Mouse (Mus musculus) small intestine, adult 2 months (tissue): Measurements from ENCODE around the gene Wfikkn2. TPM values are rescaled to one million over a fixed set of nuclear protein-coding genes. Genes with fewer than 3 reads are reported as not detected.
"Not testable (repeated sequence)": the region's sequence is repeated elsewhere in the genome, so short reads cannot be mapped to it uniquely, and the experiment has no call there.

ENCODE experiments used
- H3K27ac ChIP-seq: fragments of 200-500 bp; 2 replicates; pipeline ENCODE4 v1.5.1; 2012; ENCODE audit warnings: low read depth, low read length, control low read depth, inconsistent platforms; ENCODE audit not compliant: insufficient read depth
- H3K27me3 ChIP-seq: fragments of 200-500 bp; 2 replicates; pipeline ENCODE4 v1.6.1; 2012; ENCODE audit warnings: mild to moderate bottlenecking, moderate library complexity, low read length, inconsistent platforms; ENCODE audit not compliant: control insufficient read depth, insufficient read depth
- H3K36me3 ChIP-seq: fragments of 200-500 bp; 2 replicates; pipeline ENCODE4 v1.6.1; 2012; ENCODE audit warnings: mild to moderate bottlenecking, low read length, control low read depth, inconsistent platforms; ENCODE audit not compliant: control insufficient read depth, insufficient read depth
- H3K4me1 ChIP-seq: fragments of 200-500 bp; 2 replicates; pipeline ENCODE4 v1.6.1; 2012; ENCODE audit warnings: low read length, inconsistent platforms, mixed read lengths; ENCODE audit not compliant: control insufficient read depth, insufficient read depth, insufficient read length
- H3K4me3 ChIP-seq: fragments of 200-500 bp; 2 replicates; pipeline ENCODE4 v1.5.1; 2012; ENCODE audit warnings: low read depth, mild to moderate bottlenecking, control low read depth, inconsistent platforms, low read length, moderate library complexity
- CTCF ChIP-seq: fragments of 200-500 bp; IDR thresholded peaks from 2 replicates; pipeline ENCODE4 v1.5.1; 2012; ENCODE audit warnings: low read depth, mild to moderate bottlenecking, control low read depth, inconsistent platforms, low read length, moderate library complexity, mixed read lengths; ENCODE audit not compliant: insufficient replicate concordance, insufficient read length; ENCODE audit errors: extremely low read depth
- POLR2A ChIP-seq: fragments of 200-500 bp; IDR thresholded peaks from 2 replicates; pipeline ENCODE4 v1.6.1; 2012; ENCODE audit warnings: low read depth, mild to moderate bottlenecking, control low read depth, inconsistent platforms, low read length, moderate library complexity
- WGBS: fragments of 180-500 bp; shearing (Covaris S2); methylation state at CpG from one replicate; pipeline ENCODE4 v1.1.7; 2018; 5-methylcytosine and 5-hydroxymethylcytosine counted together
- polyA plus RNA-seq: library from polyadenylated mRNA; depleted of rRNA; stranded (reverse); fragments of >200 nt; gene quantifications from 2 replicates; pipeline ENCODE4 v1.2.3, GENCODE M21; 2012

Gene Wfikkn2
- polyA plus RNA-seq, 1 experiment, result 0.82 TPM

GRCm38 (mm10) chr11:94272960-94273927 is 27.4 kb upstream of the Wfikkn2 start:
- 76% methylated on average over 21 of the region's 21 CpGs for WGBS
- peak overlapping the region; percentile 76 for H3K27ac ChIP-seq

GRCm38 (mm10) chr11:94271015-94271414 is 25.2 kb upstream of the Wfikkn2 start:
- Histone ChIP-seq H3K27me3 (no peaks in the 10 kb centered on the region), H3K4me1 (peaks cover 17% of the 10 kb centered on the region; the same call in 1 of the 2 replicates), H3K27ac (no peak overlapping the region), H3K4me3 (no peak overlapping the region), H3K36me3 (no peaks in the 10 kb centered on the region)
- WGBS, result 88% methylated on average over 2 of the region's 2 CpGs
- TF ChIP-seq CTCF (no peak), POLR2A (no peak)

More at GRCm38 (mm10) chr11:94272960-94273927, 27.4 kb upstream of the Wfikkn2 start:
- H3K27me3 ChIP-seq, result no peaks in the 10 kb centered on the region
- H3K4me1 ChIP-seq, result peaks cover 21% of the 10 kb centered on the region; the same call in 1 of the 2 replicates
- no peaks in the 10 kb centered on the region for H3K36me3 ChIP-seq
- H3K4me3 ChIP-seq, result no peak overlapping the region
- TF ChIP-seq CTCF, result no peak
- TF ChIP-seq POLR2A, result no peak

DNA sequence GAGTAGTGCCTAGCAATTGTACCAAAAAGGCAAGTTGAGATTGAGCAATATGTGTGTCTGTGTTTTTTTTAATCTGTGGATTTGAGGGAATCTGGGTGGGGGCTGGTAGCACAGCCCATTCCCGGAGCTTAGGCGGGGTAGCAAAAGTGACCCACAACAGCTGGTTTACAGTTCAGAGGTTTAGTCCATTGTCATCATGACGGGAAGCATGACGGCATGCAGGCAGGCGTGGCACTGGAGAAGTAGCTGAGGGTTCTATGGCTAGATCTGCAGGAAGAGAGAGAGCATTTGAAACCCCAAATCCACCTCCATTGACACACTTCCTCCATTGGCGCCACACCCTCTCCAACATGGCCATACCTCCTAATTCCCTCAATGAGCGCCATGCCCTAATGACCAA is 24.1 kb upstream of the Wfikkn2 start:
- Histone ChIP-seq H3K27me3 (no peaks in the 10 kb centered on the region), H3K4me1 (peaks cover 15% of the 10 kb centered on the region; the same call in 1 of the 2 replicates)
- 91% methylated on average over 7 of the region's 7 CpGs for WGBS

GRCm38 (mm10) chr11:94268761-94269160 is 23.0 kb upstream of the Wfikkn2 start:
- Histone ChIP-seq H3K4me1 (peaks cover 9% of the 10 kb centered on the region; the same call in 1 of the 2 replicates), H3K27me3 (no peaks in the 10 kb centered on the region), H3K4me3 (no peak overlapping the region), H3K36me3 (no peaks in the 10 kb centered on the region), H3K27ac (no peak overlapping the region)
- TF ChIP-seq CTCF (no peak), POLR2A (no peak)

More for the DNA sequence above, 24.1 kb upstream of the Wfikkn2 start:
- TF ChIP-seq POLR2A (no peak), CTCF (no peak)
- Histone ChIP-seq H3K4me3 (no peak overlapping the region), H3K36me3 (no peaks in the 10 kb centered on the region), H3K27ac (no peak overlapping the region)

- H3K4me3 ChIP-seq, H3K27ac ChIP-seq, H3K4me1 ChIP-seq, H3K27me3 ChIP-seq, H3K36me3 ChIP-seq: not testable (repeated sequence)
- WGBS, result 77% methylated on average over 3 of the region's 3 CpGs
These were observed 20.4 kb upstream of the Wfikkn2 start for GRCm38 (mm10) chr11:94266155-94266554.

GRCm38 (mm10) chr11:94265134-94265785 is 19.5 kb upstream of the Wfikkn2 start:
- Histone ChIP-seq H3K4me1 (no peaks in the 10 kb centered on the region), H3K4me3 (peak overlapping the region; percentile 25; the same call in 1 of the 2 replicates), H3K27me3 (no peaks in the 10 kb centered on the region), H3K27ac (no peak overlapping the region), H3K36me3 (no peaks in the 10 kb centered on the region)
- peak; percentile 50; the same call in 1 of the 2 replicates for TF ChIP-seq CTCF
- TF ChIP-seq POLR2A, result no peak
- WGBS, result 5% methylated on average over 18 of the region's 18 CpGs

DNA sequence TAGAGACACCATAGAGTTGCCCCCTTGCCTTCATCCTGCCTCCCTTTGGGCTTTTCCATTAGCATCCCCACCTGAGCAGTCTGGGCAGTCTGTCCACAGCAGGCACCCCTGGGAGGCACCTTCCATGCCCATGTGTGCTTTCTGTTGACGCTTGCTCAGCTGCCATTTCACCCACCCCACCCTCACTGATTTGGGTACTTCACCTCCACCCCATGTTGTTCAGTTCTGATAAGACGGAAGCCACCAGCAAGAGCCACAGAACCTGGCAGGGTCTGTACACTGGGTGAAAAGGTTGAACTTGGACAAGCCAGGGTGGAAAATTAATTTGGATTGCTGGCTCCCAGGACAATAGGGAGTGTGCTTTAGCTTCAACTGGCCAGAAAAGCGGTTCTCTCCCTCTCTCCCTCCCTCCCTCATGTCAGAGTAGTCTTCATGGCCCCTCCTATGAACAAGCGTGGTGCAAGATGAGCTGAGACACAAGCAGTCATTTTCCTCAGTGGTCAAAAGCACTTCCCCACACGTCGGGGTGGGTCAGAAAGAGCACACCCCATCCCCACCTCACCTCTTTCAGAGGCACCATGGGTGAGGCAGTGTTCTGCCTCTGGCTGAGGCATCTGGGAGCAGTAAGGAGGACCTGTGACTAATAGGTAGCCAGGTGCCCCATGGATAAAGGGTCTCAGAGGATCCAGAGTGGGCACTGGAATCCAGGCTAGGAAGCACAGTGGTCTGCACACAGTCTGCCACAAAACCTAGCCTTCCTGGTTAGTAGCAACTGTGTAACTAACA is 16.0 kb upstream of the Wfikkn2 start:
- Histone ChIP-seq H3K36me3 (no peaks in the 10 kb centered on the region), H3K27ac (no peak overlapping the region), H3K4me1 (peaks cover 6% of the 10 kb centered on the region; the same call in 1 of the 2 replicates), H3K27me3 (no peaks in the 10 kb centered on the region), H3K4me3 (no peak overlapping the region)
- TF ChIP-seq POLR2A, result no peak
- no peak for TF ChIP-seq CTCF
- WGBS, result 75% methylated on average over 6 of the region's 6 CpGs
